Mouse (Mus musculus) cerebellum, postnatal 10 days (tissue): ENCODE measurements around the gene Apba1.

Source experiments
- DNase-seq, 2 experiments: peaks; one replicate each; pipeline ENCODE4 v3.0.0; 2021; ENCODE audit warnings: mixed read lengths in 2 of 2

Gene Apba1

DNA sequence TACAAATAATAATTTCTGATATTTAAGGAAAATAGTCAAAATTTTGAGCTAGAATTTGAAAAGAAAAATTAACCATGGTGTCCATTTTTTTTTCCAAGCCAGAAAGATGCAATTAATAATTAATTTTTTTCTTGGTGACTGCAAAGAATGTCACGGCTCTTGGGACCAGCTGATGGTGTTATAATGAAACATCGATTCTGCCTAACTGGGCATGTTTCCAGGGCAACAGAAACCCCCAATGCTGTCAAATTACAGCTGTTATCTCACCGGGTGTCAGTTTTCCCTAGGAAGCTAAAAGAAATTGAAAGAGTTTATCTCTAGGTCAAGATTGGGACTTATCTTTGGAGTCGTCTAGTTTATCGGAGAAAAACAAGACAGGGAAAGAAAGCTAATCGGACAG lies 225.5 kb downstream of the Apba1 start:
- no peak for DNase-seq

DNA sequence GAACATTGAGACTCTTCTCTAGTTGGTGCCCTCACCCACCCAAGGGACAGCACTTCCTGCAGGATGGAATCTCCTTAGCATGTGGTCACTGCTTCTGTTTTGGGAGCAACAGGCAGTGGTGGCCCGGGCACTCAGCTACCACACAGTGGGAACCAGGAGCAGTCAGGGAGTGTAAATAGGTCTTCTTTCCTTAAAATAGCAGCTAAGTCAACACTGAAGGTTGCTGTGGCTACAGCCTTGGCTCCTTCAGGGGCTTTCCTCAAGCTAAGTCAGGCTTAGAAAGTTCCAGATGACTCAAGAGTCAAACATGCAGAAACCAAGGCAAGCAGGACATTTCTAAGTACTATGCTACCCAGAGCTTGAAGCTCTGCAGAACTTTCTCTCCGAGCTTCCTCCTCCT lies 228.6 kb downstream of the Apba1 start:
- no peak for DNase-seq

DNA sequence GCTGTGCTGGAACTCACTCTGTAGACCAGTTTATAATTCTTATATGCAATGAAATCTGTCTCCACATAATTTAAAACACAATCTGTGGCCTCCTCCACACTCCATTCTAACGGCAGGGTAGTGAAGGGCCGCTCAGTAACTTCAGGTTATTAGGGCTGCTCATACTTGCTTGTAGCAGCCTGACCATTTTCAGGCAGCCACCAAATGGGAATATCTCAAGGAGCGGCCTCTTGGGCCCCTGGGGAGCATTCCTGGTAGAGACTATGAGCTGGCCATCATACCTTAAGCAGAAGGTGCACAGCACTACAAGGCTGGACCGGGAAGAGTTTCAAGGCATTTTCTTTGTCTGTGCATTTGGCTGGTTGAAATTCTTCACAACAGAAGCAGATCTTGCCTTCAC lies 229.5 kb downstream of the Apba1 start:
- no peak for DNase-seq

DNA sequence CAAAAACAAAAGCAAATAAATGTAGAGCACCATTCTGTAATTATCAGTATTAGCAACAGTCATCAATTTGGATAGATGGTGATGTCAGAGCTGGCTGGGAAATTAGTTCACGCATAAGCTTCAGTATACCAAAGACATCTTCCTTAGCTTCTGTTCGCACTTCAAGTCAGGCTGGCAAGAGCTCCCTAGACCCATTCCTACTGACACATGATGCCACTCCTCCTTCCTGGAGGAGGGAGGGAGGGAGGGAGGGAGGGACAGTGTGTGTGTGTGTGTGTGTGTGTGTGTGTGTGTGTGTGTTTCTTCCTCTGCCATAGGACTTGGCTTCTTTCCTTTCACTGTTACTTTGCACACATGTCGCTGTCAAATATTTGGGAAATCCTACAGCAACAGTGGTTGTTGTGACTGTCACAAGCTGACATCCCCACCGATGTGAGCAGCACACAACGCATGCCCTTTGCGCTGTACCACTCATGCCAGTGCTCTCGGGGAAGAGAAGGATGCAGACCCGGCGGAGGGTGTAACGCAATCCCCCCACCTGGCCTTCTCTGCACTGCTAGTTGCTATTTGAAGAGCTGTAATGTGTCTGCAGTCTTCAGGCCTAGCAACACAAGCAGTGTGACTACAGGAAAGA lies 237.2 kb downstream of the Apba1 start:
- DNase-seq: no peak
